Mouse (Mus musculus) megakaryocyte progenitor cell, adult 5-6 weeks (primary cell): ENCODE data around the gene Mt2. TPM values are rescaled to one million over a fixed set of nuclear protein-coding genes. Genes with fewer than 3 reads are reported as not detected.

Source experiments
- ATAC-seq: replicated peaks from 2 replicates; pipeline ENCODE4 v1.8.0; 2016; ENCODE audit warnings: mild to moderate bottlenecking, moderate TSS enrichment, inconsistent platforms; ENCODE audit not compliant: poor library complexity
- total RNA-seq, 2 experiments: library from RNA; stranded (forward) in 1 of 2; stranded (reverse) in 1 of 2; fragments of 157-497, 149-512 nt in 1 of 2; fragments of 200-1000 nt in 1 of 2; gene quantifications; 2 replicates each; pipeline versions ENCODE4 v1.2.3 to v1.2.4; 2015 to 2017

Gene Mt2
- total RNA-seq, 2 experiments from 2014 or later, result 35.6 to 53.6 TPM

DNA sequence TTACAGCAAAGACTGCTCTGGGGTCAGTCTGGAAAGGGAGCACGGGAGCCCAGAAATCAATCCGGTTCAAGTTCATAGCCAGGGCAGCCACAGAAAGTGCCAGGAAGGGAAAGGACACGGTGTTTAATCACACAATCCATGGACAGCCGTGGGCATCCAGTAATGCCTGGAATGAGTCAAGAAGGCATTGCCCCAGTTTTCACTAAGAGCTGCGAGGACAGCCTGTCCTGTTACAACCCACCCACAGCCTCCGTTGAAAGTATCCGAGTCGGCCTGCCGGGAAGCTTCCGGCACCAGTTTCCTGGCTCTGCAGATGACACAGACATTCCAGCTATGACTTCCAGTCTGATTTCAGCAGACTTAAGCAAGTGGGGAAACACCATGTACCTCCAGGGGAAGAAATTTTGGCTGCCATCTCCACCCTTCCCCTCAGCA, 1.1 kb upstream of the Mt2 start:
- ATAC-seq, result no peak

DNA sequence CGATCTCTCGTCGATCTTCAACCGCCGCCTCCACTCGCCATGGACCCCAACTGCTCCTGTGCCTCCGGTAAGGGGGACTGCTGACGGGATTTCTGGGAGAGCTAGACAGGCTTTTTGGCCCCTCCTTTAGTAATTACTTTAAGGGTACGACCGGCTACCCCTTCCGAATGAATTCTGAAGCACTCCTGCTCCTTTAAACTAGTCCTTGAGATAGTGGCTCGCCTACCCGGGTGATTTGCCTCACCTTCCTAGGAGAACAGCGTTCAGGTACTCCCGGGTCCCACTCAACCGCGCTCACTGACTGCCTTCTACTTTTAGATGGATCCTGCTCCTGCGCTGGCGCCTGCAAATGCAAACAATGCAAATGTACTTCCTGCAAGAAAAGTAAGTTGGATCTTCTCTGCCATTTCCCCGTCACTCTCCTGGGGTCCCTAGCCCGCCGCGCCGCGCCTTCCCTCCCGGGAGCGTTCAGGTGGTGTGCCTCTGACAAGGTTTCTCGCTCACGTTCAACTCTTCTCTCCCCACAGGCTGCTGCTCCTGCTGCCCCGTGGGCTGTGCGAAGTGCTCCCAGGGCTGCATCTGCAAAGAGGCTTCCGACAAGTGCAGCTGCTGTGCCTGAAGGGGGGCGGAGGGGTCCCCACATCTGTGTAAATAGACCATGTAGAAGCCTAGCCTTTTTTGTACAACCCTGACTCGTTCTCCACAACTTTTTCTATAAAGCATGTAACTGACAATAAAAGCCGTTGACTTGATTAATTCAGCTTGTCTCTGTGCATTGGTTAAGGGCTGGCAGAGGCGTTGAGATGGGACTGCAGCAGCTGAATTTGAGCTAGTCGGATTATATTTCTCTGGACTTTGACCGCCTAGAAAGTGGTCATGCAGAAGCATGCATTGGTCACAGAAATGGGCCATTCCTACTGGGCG, 607 bp downstream of the Mt2 start:
- ATAC-seq, result peak; percentile 7

DNA sequence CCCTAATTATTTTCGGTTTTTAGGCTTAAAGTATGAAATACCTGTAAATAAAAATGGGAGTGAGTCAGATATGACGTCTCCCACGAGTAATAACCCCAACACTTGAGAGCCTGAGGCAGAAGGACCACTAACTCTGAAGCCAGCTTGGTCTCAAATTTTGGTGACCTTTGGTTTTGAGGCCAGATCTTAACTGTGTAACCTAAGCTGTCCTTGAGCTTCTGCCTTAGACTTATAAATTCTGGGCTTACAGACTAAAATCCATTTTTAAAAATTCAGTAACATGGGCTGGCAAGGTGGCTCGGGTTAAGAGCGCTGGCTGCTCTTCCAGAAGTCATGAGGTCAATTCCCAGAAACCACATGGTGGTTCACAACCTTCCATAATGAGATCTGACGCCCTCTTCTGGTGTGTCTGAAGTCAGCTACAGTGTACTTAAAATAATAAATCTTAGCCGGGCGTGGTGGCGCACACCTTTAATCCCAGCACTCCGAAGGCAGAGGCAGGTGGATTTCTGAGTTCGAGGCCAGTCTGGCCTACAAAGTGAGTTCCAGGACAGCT, 1.5 kb downstream of the Mt2 start:
- no peak for ATAC-seq

DNA sequence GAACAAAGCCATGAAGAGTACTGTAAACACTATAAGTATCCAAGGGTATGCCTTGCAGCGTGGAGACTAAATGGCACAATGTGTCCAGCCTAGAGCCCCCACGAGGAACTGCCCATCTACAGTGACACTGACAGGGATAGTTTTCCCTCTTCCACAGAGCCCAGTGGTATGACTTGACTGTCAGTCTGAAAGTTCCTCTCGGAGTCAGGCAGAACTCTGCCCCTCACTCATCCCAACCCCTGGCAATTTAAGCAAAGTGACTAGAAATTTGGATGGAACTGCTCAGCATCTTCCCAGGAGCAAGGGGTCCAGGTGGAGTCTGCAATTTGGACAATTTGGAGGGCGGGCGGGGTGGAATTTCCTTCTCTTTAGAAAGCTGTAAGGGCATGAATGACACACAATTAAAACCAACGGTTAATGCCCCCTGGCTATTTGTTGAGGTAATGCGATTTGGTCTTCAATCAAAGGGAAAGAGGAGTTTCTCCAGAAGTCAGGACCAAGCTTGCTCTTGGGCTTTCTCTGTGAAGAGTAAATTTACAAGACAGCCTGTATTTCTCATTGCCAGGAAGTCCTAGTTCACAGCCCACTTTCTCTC, 2.3 kb downstream of the Mt2 start:
- no peak for ATAC-seq

DNA sequence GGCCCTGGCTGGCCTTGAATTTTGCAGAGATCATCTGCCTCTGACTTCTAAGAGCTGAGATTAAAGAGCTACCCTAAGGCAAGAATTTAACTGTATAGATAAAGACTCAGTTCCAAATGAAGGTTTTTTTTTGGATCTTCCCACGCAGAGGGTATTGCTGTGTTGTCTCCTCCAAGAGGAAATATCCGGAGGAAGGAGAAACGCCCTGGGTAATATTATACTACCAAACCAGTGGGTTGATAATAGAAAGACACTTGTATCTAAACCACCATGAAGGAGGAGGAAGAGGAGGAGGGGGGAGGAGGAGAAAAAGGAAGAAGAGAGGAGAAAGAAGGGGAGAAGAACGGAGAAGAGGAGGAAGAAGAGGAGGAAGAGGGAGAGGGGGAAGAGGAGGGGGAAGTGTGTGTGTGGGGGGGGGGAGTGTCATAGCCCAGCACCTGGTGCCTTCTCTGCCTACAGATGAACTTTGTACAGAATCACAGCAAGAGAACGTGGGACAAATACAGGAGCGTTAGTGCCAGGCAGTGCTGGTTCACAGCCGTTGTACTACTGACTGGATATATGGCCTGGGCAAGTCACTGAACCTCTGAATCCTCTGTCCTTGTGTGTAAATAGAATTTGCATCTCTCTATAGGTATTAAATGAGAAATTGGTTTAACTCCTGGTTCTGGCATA, 5.4 kb downstream of the Mt2 start:
- no peak for ATAC-seq

DNA sequence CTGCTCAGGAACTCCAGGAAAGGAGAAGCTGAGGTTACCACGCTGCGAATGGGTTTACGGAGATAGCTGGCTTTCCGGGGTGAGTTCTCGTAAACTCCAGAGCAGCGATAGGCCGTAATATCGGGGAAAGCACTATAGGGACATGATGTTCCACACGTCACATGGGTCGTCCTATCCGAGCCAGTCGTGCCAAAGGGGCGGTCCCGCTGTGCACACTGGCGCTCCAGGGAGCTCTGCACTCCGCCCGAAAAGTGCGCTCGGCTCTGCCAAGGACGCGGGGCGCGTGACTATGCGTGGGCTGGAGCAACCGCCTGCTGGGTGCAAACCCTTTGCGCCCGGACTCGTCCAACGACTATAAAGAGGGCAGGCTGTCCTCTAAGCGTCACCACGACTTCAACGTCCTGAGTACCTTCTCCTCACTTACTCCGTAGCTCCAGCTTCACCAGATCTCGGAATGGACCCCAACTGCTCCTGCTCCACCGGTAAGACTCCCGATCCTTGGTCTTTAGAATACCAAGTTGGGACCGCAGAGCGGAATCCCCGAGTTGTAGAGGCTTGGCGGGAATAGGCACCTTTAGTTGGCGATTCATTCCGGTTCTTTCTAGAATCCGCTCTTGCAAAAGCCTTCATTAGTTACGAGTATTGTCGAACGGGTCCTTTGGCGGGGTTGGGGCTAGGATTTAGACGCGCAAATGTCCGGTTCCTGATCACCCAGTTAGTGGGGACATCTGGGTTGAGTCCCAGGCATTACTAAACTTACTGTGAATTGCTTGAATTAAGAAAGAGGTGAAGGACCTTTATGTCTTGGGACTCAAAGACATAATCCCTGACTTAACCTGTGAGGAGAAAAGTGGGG, 6.6 kb downstream of the Mt2 start, which contains the start of gene Mt1:
Gene Mt1, plus strand, starts transcription at position 226 of the 856 bp plus-strand sequence.
- ATAC-seq, result peak; percentile 77

DNA sequence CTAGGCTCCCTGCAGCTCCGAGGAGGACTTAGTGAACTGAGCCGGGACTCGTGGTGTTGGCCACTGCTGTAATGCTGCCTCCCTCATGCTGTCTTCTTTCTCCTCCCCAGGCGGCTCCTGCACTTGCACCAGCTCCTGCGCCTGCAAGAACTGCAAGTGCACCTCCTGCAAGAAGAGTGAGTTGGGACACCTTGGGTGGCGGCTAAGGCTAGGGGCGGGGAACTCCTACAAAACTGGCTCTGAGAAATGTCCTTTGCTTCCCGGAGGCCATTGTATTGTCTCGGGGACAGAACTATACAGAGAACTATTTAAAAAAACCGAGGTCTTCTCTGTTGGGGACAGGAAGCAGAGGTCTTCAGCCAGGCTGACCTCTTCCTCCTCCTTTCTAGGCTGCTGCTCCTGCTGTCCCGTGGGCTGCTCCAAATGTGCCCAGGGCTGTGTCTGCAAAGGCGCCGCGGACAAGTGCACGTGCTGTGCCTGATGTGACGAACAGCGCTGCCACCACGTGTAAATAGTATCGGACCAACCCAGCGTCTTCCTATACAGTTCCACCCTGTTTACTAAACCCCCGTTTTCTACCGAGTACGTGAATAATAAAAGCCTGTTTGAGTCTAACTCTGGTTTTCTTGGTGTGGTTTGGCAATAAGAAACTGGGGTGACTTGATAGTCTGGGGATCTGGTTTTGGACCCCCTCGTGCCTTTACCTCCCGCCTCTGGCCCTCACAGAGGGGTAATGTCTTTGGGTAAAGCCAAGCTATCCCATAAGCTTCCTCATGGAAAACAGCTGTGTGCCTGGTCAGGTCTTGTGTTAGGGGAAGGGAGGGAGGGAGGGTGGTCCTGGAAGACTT, 7.5 kb downstream of the Mt2 start:
- peak; percentile 24 for ATAC-seq

DNA sequence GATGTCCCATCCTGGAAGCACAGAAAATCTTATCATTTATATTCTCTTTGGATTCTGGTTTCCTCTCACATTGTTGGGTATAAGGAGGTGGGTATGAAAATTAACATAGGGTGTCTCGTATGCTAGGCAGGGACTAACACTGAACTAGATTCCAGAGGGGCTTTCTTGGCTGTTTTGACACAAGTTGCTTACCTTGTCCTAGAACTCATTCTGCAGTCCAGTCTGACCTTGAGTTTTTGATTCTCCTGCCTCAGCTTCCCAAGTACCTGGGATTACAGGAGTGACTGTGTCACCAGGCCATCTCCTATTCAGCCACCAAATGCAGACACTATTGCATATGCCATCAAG, 8.1 kb downstream of the Mt2 start:
- ATAC-seq, result no peak

DNA sequence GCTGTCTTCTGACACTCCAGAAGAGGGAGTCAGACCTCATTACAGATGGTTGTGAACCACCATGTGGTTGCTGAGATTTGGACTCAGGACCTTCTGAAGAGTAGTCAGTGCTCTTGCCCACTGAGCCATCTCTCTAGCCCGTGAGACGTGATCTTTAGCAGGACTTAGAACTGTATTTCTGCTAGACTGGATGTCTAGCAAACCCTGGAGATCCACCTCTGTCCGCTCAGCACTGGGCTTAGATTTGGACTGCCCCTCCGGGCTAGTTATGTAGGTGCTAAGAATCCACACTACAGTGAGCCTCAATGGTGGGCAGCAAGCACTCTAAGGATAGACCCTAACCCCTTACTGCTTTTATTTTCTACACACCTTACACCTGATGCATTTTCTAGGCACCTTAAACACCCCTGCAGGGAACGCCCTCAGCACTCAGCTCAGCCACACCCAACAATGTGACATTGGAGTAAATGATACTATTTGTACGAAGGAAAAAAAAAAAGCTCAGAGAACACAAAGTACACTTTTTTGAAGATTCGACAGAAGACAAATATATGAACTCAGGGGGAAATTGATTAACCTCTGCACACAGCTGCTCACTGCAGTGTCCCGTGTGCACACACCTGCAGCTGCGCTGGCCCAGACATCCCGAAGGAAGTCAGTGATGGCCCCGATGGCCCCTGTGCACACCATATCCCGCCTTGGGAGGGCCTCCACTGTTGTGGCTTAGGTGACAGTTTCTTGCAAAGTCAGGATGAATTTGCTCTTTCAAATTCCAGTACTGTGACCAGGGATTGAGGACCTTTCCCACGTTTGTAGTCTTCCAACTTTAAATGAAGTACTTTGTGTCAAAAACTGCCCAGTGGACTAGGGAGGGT, 9.8 kb downstream of the Mt2 start:
- no peak for ATAC-seq

DNA sequence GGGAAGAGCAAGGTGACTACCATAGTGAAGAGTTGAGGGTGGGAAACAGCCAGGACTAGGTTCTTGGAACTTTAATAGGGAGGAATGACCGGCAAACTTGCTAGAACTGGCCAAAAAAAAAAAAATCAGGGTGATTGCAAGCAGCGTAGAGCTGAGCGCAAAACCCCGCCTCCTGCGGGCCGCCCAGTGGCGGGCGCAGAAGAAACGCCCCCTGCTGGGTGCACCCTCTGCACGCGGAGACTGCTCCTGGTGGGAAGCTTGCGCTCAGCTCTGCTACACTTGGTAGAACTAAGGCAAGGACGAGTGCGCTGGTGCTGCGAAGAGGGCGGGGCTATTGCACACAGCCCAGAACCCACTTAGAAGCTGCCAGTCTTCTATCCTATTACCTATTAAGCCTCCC, 10.7 kb downstream of the Mt2 start:
- peak; percentile 63 for ATAC-seq

DNA sequence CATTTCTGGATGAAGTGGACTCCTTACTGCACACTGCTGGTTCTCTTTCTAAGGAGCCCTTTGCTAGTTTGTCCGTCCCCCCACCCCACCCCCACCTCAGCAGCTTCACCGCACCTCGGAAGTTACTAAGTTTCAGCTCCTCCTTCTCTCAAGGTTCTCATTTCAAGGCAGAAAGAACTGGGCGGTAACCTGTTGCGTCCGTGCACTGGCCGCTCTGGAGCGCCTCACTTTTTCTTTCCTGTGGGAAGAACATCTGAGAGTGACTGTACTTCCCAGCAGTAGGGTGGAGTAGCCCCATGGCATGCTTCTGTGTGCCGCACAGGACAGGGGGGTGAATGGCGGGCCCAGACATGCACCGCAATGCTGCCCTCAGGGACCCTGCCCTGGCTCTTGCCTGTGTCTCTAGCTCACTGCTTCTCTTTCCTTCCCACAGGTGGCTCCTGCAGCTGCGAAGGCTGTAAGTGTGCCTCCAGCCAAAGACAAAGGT, 11.9 kb downstream of the Mt2 start:
- ATAC-seq, result no peak

DNA sequence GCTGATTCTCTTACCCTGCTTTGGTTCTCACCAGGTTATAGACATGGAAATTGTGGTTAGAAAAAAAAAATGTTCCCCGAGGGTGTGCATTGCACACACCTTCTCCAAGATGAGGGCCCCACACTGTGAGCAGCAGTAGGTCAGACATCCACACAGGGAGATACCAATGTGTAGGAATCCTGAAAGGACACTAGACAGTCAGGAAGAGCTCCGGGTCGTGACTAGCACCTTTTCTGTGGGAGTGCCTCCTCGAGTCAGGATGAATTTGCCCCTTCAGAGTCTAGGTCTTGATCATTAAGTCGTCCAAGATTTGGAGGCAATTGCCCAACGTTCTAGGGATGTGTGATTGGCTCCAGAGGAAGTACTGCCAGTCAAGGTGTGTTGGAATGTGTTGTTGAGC, 13.3 kb downstream of the Mt2 start:
- ATAC-seq, result no peak

DNA sequence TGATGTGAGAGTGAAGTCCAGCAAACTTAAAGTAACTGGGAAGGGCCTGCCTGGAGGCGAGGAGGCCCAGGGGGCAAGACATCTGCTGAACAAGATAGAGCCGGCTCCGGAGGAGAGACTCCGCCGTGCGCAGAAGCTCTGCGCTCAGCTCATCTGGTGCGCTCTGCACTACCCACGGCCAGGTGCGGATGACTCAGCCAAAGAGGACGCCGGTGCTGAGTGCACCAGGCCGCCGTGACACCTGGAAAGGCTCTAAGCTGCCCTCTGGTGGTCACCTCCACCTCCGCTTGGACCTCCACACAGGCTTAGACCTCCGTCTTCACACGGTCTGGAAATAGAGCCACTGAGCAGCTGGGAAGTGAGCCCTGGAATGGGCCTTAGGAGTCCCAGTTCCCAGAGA, 14.1 kb downstream of the Mt2 start:
- ATAC-seq, result peak; percentile 37

DNA sequence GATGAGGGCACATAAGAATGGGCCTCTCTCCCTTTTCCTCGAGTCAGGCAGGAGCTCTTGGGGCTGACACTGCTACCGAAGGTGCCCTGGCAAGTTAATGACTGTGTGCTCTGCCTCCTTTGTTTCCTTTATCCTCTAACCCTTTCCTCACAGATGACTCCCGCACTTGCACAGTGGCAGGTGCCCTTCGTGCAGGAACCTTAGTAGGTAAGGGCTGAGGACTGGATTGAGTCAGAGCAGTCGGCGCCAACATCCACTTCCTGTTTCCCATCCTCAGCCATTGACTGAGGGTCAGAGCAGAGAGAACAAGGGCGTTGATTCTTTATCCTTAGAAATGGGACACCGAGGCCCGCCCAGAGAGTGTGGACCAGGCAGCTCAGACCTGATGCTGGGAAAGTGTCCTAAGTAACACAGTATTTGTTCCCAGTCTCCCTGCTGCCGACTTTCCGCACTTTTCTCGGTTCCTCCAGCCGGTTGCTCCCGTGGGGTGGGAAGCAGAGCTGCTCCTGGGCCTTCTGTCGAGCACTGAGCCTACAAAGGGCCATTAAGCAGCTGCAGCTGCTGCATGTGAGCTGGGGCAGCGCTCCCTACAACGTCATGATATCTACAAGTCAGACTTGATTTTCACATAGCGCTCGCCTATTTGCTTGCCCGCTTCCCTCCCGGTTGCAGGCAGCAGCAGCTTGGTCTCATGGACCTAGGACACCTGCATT, 15.0 kb downstream of the Mt2 start:
- ATAC-seq, result 0 out of 2 replicates have a peak, but pooled peaks have one; percentile 12

DNA sequence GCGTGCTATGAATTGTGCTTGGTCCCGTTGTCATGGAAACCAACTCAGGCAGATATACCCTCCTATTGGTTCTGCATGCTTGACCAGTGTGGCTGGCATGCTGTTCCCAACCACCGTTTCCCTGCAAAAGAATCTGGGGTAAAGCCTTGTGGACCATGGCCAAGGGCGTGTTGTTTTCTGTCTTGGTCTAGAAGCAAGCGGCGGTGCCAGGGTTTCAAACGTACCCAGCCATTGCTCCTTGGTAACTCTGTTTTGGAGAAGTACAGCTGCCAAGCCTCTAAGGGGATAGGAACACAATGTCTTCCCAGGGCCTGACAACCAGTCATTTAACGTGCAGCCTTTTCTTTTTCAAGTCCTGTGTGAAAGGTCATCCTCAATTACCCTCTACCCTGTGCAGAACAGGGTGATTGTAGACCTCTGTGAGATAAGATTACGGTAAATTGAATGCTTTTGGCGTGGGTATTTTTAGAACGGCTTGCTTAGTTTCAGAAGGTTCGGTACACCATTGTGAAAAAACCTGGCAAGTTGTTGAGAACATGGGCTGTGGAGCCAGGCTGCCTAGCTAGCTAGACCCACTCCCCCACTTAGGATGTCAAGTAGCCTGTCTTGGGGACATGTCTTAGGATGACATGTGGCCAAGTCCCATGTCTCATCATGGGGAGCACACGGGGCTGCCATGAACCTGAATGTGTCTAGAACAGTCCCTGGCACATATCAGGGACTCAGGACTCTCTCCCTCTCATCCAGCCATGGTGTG, 17.0 kb downstream of the Mt2 start:
- ATAC-seq, result no peak

DNA sequence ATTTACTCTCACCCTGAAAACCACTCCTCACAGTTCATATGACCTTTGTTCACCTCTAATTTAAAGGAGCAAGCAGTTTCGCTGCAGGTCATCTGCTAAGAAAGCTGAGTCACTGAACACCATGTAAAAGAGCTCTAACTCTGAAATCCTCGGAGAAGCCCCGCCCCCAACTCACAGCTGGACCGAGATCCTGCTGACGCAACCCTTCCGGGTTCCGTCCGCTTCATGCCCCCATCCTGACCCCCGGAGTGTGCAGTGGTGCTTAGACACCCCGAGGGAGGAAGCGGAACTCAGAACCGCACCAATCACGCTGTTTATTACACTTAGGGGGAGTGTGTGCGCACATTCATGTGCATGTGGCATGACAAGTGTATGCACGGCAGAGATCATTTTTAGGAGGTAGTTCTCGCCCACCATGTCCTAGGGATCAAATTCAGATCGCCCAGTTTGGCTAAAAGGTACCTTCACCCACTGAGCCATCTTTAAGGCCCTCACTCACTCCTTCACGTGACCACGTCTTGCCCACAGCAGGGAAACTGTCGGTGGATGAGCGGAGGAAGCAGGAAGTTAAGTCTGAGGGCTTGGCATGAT, 18.7 kb downstream of the Mt2 start:
- peak; percentile 85 for ATAC-seq

DNA sequence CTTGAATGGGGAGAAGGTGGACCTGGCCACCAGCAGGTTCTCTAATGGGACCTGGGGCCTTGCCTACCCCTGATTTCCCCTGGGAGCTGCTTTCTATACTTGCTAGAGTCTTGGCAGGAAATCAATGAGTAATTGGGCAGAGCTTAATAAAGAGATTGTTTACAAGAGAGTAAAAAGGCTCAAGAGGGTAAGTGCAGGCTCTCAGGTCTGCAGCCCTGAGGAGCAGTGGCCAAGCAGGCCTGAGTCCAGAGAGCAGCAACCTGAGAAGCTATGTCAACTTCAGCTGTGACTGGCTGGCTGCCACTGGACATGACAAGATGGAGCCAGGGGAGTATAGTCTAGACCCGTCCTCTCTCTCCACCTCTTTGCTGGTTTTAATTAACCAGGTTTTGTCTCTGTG, 20.5 kb downstream of the Mt2 start:
- no peak for ATAC-seq
